Mouse (Mus musculus) heart, adult 2 months (tissue): ENCODE measurements around the gene Vstm5. TPM values are rescaled to one million over a fixed set of nuclear protein-coding genes. Genes with fewer than 3 reads are reported as not detected.

Experiments
- DNase-seq, 2 experiments: peaks; one replicate each; pipeline ENCODE4 v3.0.0; 2021
- H3K27ac ChIP-seq: fragments of 200-600 bp; 2 replicates; pipeline ENCODE4 v1.8.1; 2022
- H3K27me3 ChIP-seq: fragments of 200-500 bp; 2 replicates; pipeline ENCODE4 v1.6.1; 2012; ENCODE audit warnings: mild to moderate bottlenecking, low read length, inconsistent platforms, mixed read lengths; ENCODE audit not compliant: control insufficient read depth, insufficient read depth
- H3K36me3 ChIP-seq: fragments of 200-500 bp; 2 replicates; pipeline ENCODE4 v1.6.1; 2012; ENCODE audit warnings: low read length, inconsistent platforms; ENCODE audit not compliant: control insufficient read depth, insufficient read depth
- H3K4me1 ChIP-seq: fragments of 200-500 bp; 2 replicates; pipeline ENCODE4 v1.6.1; 2011; ENCODE audit warnings: low read length; ENCODE audit not compliant: control insufficient read depth, insufficient read depth
- H3K4me3 ChIP-seq: fragments of 200-600 bp; 2 replicates; pipeline ENCODE4 v1.8.1; 2022
- H3K79me2 ChIP-seq: fragments of 200-500 bp; replicated peaks from 2 replicates; pipeline ENCODE4 v1.6.1; 2012; ENCODE audit warnings: mild to moderate bottlenecking, inconsistent platforms, low read length, moderate library complexity, mixed read lengths; ENCODE audit not compliant: control insufficient read depth, insufficient read depth
- H3K9ac ChIP-seq: fragments of 200-500 bp; 2 replicates; pipeline ENCODE4 v1.6.1; 2012; ENCODE audit warnings: low read depth, mild to moderate bottlenecking, control low read depth, inconsistent platforms, low read length, mixed read lengths
- CTCF ChIP-seq: fragments of 200-600 bp; IDR thresholded peaks from 2 replicates; pipeline ENCODE4 v1.8.1; 2022; ENCODE audit warnings: antibody characterized with exemption, mild to moderate bottlenecking, moderate library complexity
- EP300 ChIP-seq: fragments of 200-500 bp; IDR thresholded peaks from 2 replicates; pipeline ENCODE4 v1.6.1; 2011; ENCODE audit warnings: low read depth, low read length, control low read depth; ENCODE audit not compliant: insufficient read depth
- POLR2A ChIP-seq: fragments of 200-500 bp; IDR thresholded peaks from 2 replicates; pipeline ENCODE4 v1.6.1; 2011; ENCODE audit warnings: mild to moderate bottlenecking, low read depth, low read length, control low read depth; ENCODE audit not compliant: insufficient read depth
- WGBS: fragments of 180-500 bp; shearing (Covaris S2); methylation state at CpG from one replicate; pipeline ENCODE4 v1.1.7; 2018; 5-methylcytosine and 5-hydroxymethylcytosine counted together
- intact Hi-C: fragments of 180-260 bp; cut with DNase I; formaldehyde crosslinking; loops from one replicate; pipeline ENCODE4 v1.15.1; 2025
- polyA plus RNA-seq: library from polyadenylated mRNA; depleted of rRNA; stranded (reverse); fragments of >200 nt; gene quantifications from 2 replicates; pipeline ENCODE4 v1.2.3, GENCODE M21; 2012
- total RNA-seq, 2 experiments: library from RNA; stranded (reverse); gene quantifications; 2 replicates each; pipeline ENCODE4 v1.2.3; 2021

Vstm5 gene
- total and polyA plus RNA-seq, 3 experiments = 0.23 to 0.32 (median 0.31) TPM

DNA sequence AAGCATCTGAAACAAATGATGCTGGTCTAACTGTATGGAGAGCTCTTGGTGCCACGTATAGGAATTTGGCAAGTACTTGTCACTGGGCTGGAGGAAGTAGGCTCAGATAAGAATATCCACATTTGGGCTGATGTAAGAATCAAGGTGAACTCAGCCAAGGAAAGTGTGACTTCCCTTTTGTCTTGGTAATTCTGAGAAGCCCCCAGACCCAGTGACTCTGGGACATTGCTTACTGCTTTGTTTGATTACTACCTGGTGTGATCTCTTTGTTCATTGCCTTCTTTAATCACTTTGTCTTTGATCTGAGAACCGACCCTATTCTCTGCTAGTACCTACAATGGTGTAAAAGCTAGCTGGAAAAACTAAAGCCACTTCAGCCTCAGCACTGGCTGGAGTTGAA is 13.9 kb upstream of the Vstm5 start:
- WGBS = 37% methylated on average over 2 of the region's 2 CpGs
- Histone ChIP-seq H3K4me1 (no peaks in the 10 kb centered on the region), H3K27ac (no peak overlapping the region), H3K27me3 (no peaks in the 10 kb centered on the region), H3K36me3 (no peaks in the 10 kb centered on the region), H3K9ac (no peak overlapping the region), H3K4me3 (no peak overlapping the region), H3K79me2 (no peaks in the 10 kb centered on the region)
- no peak for TF ChIP-seq CTCF
- TF ChIP-seq POLR2A = no peak
- no peak for TF ChIP-seq EP300
- intact Hi-C loops = no loop called here
- no peak for DNase-seq

DNA sequence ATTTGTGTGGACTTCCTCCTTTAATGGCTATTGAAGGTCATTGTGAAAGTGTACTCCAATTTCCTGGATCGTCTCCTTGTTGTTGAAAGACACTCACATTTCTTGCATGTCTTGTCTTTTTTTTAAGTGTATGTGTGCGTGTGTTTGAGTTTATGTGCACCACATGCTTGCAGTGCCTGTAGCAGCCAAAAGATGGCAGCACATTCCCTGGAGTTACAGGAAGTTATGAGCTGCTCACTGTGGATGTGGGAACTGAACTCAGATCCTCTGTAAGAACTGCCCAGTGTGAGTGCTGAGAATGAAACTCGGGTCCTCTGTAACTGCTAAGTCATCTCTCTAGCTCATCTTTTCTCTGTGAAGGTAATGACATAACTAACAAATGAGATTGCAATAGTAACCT is 6.4 kb upstream of the Vstm5 start:
- 89% methylated on average over 3 of the region's 3 CpGs for WGBS
- intact Hi-C loops = no loop called here
- Histone ChIP-seq H3K27ac (no peak overlapping the region), H3K36me3 (no peaks in the 10 kb centered on the region), H3K4me3 (no peak overlapping the region), H3K4me1 (no peaks in the 10 kb centered on the region), H3K79me2 (no peaks in the 10 kb centered on the region), H3K27me3 (no peaks in the 10 kb centered on the region; the same call in 1 of the 2 replicates), H3K9ac (no peak overlapping the region)
- no peak for DNase-seq
- TF ChIP-seq CTCF = no peak
- TF ChIP-seq POLR2A = no peak
- no peak for TF ChIP-seq EP300

DNA sequence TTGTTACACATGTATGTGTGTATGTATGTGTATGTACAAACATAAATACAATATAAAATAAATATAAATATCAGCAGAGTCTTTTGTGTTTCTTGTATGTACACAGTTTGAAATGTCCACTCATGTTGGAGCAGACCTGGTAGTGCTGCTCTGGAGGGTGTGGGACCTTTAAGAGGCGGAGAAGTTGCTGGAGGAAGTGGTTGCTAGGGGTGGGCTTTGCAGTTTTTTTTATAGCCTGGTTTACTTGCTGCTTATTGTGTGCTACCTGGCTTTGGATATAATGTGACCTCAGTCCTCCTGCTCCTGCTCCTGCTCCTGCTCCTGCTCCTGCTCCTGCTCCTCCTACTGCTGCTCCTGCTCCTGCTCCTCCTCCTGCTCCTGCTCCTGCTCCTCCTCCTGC is 5.2 kb upstream of the Vstm5 start:
- H3K4me3 ChIP-seq = no peak overlapping the region
- no peaks in the 10 kb centered on the region; the same call in 1 of the 2 replicates for H3K27me3 ChIP-seq
- no peak overlapping the region for H3K27ac ChIP-seq
- H3K79me2 ChIP-seq = no peaks in the 10 kb centered on the region
- no peaks in the 10 kb centered on the region for H3K36me3 ChIP-seq
- H3K9ac ChIP-seq = no peak overlapping the region
- peaks cover 2% of the 10 kb centered on the region for H3K4me1 ChIP-seq
- intact Hi-C loops = no loop called here
- TF ChIP-seq CTCF (no peak), POLR2A (no peak), EP300 (no peak)
- 81% methylated on average over 1 of the region's 1 CpGs for WGBS
- DNase-seq = no peak

DNA sequence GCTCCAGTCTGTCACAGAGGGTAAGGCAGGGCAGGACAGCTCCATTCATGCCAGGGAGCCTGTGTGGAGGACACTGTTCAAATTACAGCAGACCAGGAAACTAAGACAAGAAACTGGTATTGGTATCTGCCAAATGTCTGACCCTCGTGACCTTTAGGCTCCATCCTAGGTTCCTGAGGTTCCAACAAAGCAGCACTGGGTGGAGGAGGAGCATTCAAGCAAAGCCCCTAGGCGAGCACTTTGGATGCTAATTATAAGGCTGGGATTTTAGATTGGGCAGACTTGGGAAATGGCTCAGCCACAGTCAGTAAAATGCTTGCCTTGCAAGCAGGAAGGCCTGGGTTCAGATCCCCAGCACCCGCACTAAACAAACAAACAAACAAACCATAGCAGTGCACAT is 2.9 kb upstream of the Vstm5 start:
- WGBS = 91% methylated on average over 3 of the region's 3 CpGs
- Histone ChIP-seq H3K4me3 (no peak overlapping the region), H3K9ac (no peak overlapping the region), H3K4me1 (peaks cover 4% of the 10 kb centered on the region), H3K79me2 (no peaks in the 10 kb centered on the region), H3K27me3 (peaks cover 2% of the 10 kb centered on the region; the same call in 1 of the 2 replicates), H3K27ac (no peak overlapping the region), H3K36me3 (no peaks in the 10 kb centered on the region)
- DNase-seq = no peak
- TF ChIP-seq CTCF (no peak), POLR2A (no peak), EP300 (no peak)
- intact Hi-C loops = no loop called here

DNA sequence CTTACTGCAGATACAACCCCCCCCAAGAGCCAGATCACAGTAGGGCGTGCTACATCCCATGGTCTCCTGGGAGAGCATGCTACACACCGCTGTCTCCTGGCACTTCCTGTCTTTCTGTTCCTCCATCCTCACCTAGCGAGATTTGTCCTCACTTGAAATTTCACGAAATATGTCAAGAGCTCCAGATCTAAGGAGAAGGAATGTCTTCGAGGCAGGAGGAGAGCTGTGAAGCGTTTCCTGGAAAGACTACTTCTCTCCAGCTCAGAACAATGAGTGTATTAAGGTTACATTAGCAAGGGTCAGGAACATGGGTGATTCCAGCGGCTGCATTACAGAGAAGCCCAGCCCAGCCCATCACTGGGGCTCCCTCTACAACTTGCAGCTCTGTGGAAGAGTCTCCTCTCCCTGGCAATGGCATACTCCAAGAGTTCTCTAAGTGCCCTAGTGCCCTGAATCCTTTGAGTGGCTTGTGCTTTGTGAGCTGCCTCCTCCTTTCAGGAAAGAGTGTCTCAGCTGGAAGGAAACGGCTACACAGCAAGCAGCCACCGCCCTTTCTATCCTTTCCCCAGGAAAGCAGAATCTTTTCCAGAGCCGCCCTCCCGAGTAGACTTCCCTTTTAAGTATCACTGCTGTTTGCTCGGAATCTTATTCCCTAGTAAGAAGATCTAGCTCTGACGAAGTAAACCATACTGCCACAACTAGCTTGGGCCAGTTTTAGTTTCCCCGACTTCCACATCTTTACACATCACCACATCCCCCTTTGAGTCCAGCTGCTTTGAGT is 1.1 kb upstream of the Vstm5 start:
- intact Hi-C loops = no loop called here
- peaks cover 4% of the 10 kb centered on the region for H3K4me1 ChIP-seq
- no peak overlapping the region for H3K4me3 ChIP-seq
- no peak for TF ChIP-seq CTCF
- TF ChIP-seq EP300 = no peak
- no peak for TF ChIP-seq POLR2A
- no peaks in the 10 kb centered on the region for H3K79me2 ChIP-seq
- DNase-seq = peak in 1 of 2 experiments; percentile 11
- H3K27me3 ChIP-seq = peaks cover 2% of the 10 kb centered on the region; the same call in 1 of the 2 replicates
- no peaks in the 10 kb centered on the region for H3K36me3 ChIP-seq
- H3K27ac ChIP-seq = no peak overlapping the region; the same call in 1 of the 2 replicates
- 32% methylated on average over 14 of the region's 14 CpGs for whole genome bisulfite sequencing
- no peak overlapping the region for H3K9ac ChIP-seq

DNA sequence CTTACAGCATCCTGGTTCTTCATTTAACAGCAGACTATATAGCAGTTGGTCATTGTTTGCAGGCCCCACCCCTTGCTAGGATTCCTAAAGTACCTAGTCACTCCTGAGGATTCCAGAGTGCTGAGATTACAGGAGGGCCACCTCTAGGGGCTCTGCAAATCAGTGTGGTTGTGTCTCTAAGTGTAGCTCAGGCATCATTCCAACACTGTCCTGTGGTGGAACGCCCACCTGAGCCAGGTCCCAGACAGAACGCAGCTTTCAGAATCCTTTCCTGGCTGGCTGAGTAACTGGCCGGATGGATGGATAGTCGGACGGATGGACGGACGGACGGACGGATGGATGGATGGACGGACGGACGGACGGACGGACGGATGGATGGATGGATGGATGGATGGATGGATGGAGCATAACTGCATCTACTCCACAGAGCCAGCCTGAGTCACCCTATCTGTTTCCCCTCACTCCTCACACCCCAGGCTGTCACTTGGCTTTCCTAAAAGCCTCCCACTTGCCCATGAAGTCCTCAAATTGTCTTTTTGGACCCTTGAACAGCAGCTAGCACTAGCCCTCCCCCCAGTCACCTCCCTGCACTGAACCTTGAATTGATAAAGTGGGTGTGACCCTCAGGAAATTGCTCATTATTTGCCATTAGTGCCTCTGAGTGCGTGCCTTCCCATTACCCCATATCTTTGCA is 401 bp upstream of the Vstm5 start:
- DNase-seq = no peak
- peaks cover 4% of the 10 kb centered on the region for H3K4me1 ChIP-seq
- H3K36me3 ChIP-seq = no peaks in the 10 kb centered on the region
- peak overlapping the region; percentile 39 for H3K4me3 ChIP-seq
- no peak overlapping the region; the same call in 1 of the 2 replicates for H3K27ac ChIP-seq
- intact Hi-C loops = no loop called here
- H3K27me3 ChIP-seq = peaks cover 2% of the 10 kb centered on the region; the same call in 1 of the 2 replicates
- TF ChIP-seq CTCF (no peak), EP300 (no peak), POLR2A (no peak)
- H3K79me2 ChIP-seq = no peaks in the 10 kb centered on the region
- H3K9ac ChIP-seq = no peak overlapping the region
- 58% methylated on average over 16 of the region's 16 CpGs for WGBS
